ENCODE assay signal across 14 mouse cellular contexts in genomic region chr11:118666172-118666571, GRCm38 (mm10).
DNase-seq lines count a peak whose midpoint lies in the region; ATAC-seq and TF ChIP-seq lines count a peak whose summit lies in the region.
"Had no signal": no experiment of that assay in that cellular context is flagged by ENCODE, and none has a peak within 500 bp of the region (broad histone marks: within the 10 kb centered on the region; RNA-seq: fewer than 3 reads in every experiment).

No protein-coding gene starts in this region.

- H3K27me3 ChIP-seq in kidney, embryonic 16.5 days (ENCODE audit: insufficient read depth, low read length): no peaks in the 10 kb centered on the region
- H3K27me3 ChIP-seq in hindbrain, postnatal 0 days (ENCODE audit: insufficient read depth, low read length): no peaks in the 10 kb centered on the region
- no peaks in the 10 kb centered on the region for H3K27me3 ChIP-seq in midbrain, embryonic 14.5 days (ENCODE audit: control insufficient read depth, insufficient read depth, low read length)
- H3K27me3 ChIP-seq: limb, embryonic 15.5 days had no signal

- no peaks in the 10 kb centered on the region for H3K9me3 ChIP-seq in kidney, embryonic 16.5 days (ENCODE audit: low read length)
- no peaks in the 10 kb centered on the region for H3K9me3 ChIP-seq in hindbrain, postnatal 0 days (ENCODE audit: low read length)
- no peaks in the 10 kb centered on the region for H3K9me3 ChIP-seq in midbrain, embryonic 14.5 days (ENCODE audit: control insufficient read depth, low read length)
- H3K9me3 ChIP-seq: limb, embryonic 15.5 days had no signal

- no peaks in the 10 kb centered on the region for H3K4me1 ChIP-seq in kidney, embryonic 16.5 days (ENCODE audit: insufficient read depth, low read length)
- H3K4me1 ChIP-seq in hindbrain, postnatal 0 days (ENCODE audit: insufficient read depth, low read length): peaks cover 7% of the 10 kb centered on the region; the same call in 1 of the 2 replicates
- H3K4me1 ChIP-seq in midbrain, embryonic 14.5 days (ENCODE audit: control insufficient read depth, insufficient read depth, low read length): peaks cover 44% of the 10 kb centered on the region
- H3K4me1 ChIP-seq: limb, embryonic 15.5 days had no signal

- H3K4me3 ChIP-seq in kidney, embryonic 16.5 days (ENCODE audit: low read length): no peak overlapping the region
- no peak overlapping the region for H3K4me3 ChIP-seq in hindbrain, postnatal 0 days (ENCODE audit: low read length)
- no peak overlapping the region for H3K4me3 ChIP-seq in midbrain, embryonic 14.5 days (replicated peaks; ENCODE audit: low read depth, low read length)
- H3K4me3 ChIP-seq: erythroblast, embryonic 14.5 days; limb, embryonic 15.5 days had no signal

- WGBS in kidney, embryonic 16.5 days: 76% methylated on average over 3 of the region's 3 CpGs
- WGBS in hindbrain, postnatal 0 days: 63% methylated on average over 3 of the region's 3 CpGs
- WGBS in midbrain, embryonic 14.5 days: 65% methylated on average over 3 of the region's 3 CpGs

- ATAC-seq in kidney, embryonic 16.5 days (ENCODE audit: low FRiP score, low TSS enrichment): no peak
- no peak for ATAC-seq in hindbrain, postnatal 0 days
- no peak for ATAC-seq in midbrain, embryonic 14.5 days (ENCODE audit: low FRiP score, low TSS enrichment)

- no peak overlapping the region for H3K4me2 ChIP-seq in kidney, embryonic 16.5 days (replicated peaks; ENCODE audit: low read depth, low read length)
- no peak overlapping the region for H3K4me2 ChIP-seq in hindbrain, postnatal 0 days (ENCODE audit: low read depth, low read length)
- H3K4me2 ChIP-seq in midbrain, embryonic 14.5 days (ENCODE audit: low read length): no peak overlapping the region
- H3K4me2 ChIP-seq: limb, embryonic 15.5 days had no signal

- no peaks in the 10 kb centered on the region for H3K36me3 ChIP-seq in kidney, embryonic 16.5 days (ENCODE audit: insufficient read depth, low read length)
- no peaks in the 10 kb centered on the region for H3K36me3 ChIP-seq in hindbrain, postnatal 0 days (ENCODE audit: insufficient read depth, low read length)
- H3K36me3 ChIP-seq in midbrain, embryonic 14.5 days (ENCODE audit: control insufficient read depth, insufficient read depth, low read length): no peaks in the 10 kb centered on the region
- H3K36me3 ChIP-seq: limb, embryonic 15.5 days had no signal

- H3K9ac ChIP-seq in kidney, embryonic 16.5 days (replicated peaks; ENCODE audit: low read length): no peak overlapping the region
- H3K9ac ChIP-seq in hindbrain, postnatal 0 days (replicated peaks; ENCODE audit: low read length): no peak overlapping the region
- no peak overlapping the region for H3K9ac ChIP-seq in midbrain, embryonic 14.5 days (replicated peaks; ENCODE audit: low read length)
- H3K9ac ChIP-seq: limb, embryonic 15.5 days had no signal

- no peak for TF ChIP-seq CTCF in hindbrain, postnatal 0 days (IDR thresholded peaks at IDR 0.05; ENCODE audit: low read depth)

- peak; percentile 9 for DNase-seq in adrenal gland, adult 8-10 months
- no peak for DNase-seq in adrenal gland, postnatal 4 days (ENCODE audit: low spot score in 2 of 2)
- peak; percentile 49 for DNase-seq in kidney, adult 9 months
- DNase-seq in hindbrain, postnatal 0 days (ENCODE audit: low spot score): no peak
- DNase-seq in midbrain, embryonic 14.5 days: no peak
- no peak for DNase-seq in gastrocnemius, adult 8-10 months (ENCODE audit: low spot score in 2 of 2)
- DNase-seq in ovary, adult 18-20 months (ENCODE audit: low spot score): no peak
- DNase-seq: cerebellum, postnatal 25 days; gastrocnemius, postnatal 25 days; heart, postnatal 10 days; spleen, adult 18-20 months had no signal

- H3K27ac ChIP-seq in kidney, embryonic 16.5 days (ENCODE audit: low read length): no peak overlapping the region
- 0 out of 2 replicates have a peak overlapping the region, but pooled peaks have one; percentile 1 for H3K27ac ChIP-seq in hindbrain, postnatal 0 days
- peak overlapping the region; percentile 58 for H3K27ac ChIP-seq in midbrain, embryonic 14.5 days (replicated peaks; ENCODE audit: low read depth, low read length)
- H3K27ac ChIP-seq: limb, embryonic 15.5 days had no signal

Comparison
In these comparisons a context has a peak if more than half of its experiments do, and no peak if none do; other contexts are left out.
1. DNase-seq: peak in adrenal gland, adult 8-10 months (single experiment) and kidney, adult 9 months (single experiment); none in adrenal gland, postnatal 4 days (0 of 2), hindbrain, postnatal 0 days (single experiment), midbrain, embryonic 14.5 days (single experiment), gastrocnemius, adult 8-10 months (0 of 2) and ovary, adult 18-20 months (single experiment).